Mouse (Mus musculus) bone marrow, adult 2 months (tissue): Measurements from ENCODE around the gene Ppp1r2. TPM values are rescaled to one million over a fixed set of nuclear protein-coding genes. Genes with fewer than 3 reads are reported as not detected.

ENCODE experiments used
- H3K27ac ChIP-seq: fragments of 200-500 bp; 2 replicates; pipeline ENCODE4 v1.5.1; 2012; ENCODE audit warnings: low read depth, mild to moderate bottlenecking, control low read depth, inconsistent platforms, low read length; ENCODE audit not compliant: control insufficient read depth, poor library complexity, insufficient read depth
- H3K4me1 ChIP-seq: fragments of 200-500 bp; 2 replicates; pipeline ENCODE4 v1.6.1; 2011; ENCODE audit warnings: low read length; ENCODE audit not compliant: control insufficient read depth, insufficient read depth
- H3K4me3 ChIP-seq: fragments of 200-500 bp; replicated peaks from 2 replicates; pipeline ENCODE3; 2011; ENCODE audit warnings: mild to moderate bottlenecking, low read depth, low read length, control low read depth; ENCODE audit not compliant: control insufficient read depth
- CTCF ChIP-seq: fragments of 200-500 bp; IDR thresholded peaks from 2 replicates; pipeline ENCODE4 v1.5.1; 2011; ENCODE audit warnings: low read length, control low read depth; ENCODE audit not compliant: control insufficient read depth, insufficient read depth
- POLR2A ChIP-seq: fragments of 200-500 bp; IDR thresholded peaks from 2 replicates; pipeline ENCODE4 v1.6.1; 2011; ENCODE audit warnings: low read depth, mild to moderate bottlenecking, control low read depth, low read length, borderline replicate concordance; ENCODE audit not compliant: control insufficient read depth
- WGBS: fragments of 180-500 bp; shearing (Covaris S2); methylation state at CpG from one replicate; pipeline ENCODE4 v1.1.7; 2018; 5-methylcytosine and 5-hydroxymethylcytosine counted together
- polyA plus RNA-seq: library from polyadenylated mRNA; stranded (reverse); fragments of >200 nt; gene quantifications from 2 replicates; pipeline ENCODE4 v1.2.4, GENCODE M21; 2011; ENCODE audit warnings: low replicate concordance; ENCODE audit not compliant: missing spikeins, insufficient read depth, insufficient read length

Ppp1r2 gene
- polyA plus RNA-seq, 1 experiment: 14.8 TPM

DNA sequence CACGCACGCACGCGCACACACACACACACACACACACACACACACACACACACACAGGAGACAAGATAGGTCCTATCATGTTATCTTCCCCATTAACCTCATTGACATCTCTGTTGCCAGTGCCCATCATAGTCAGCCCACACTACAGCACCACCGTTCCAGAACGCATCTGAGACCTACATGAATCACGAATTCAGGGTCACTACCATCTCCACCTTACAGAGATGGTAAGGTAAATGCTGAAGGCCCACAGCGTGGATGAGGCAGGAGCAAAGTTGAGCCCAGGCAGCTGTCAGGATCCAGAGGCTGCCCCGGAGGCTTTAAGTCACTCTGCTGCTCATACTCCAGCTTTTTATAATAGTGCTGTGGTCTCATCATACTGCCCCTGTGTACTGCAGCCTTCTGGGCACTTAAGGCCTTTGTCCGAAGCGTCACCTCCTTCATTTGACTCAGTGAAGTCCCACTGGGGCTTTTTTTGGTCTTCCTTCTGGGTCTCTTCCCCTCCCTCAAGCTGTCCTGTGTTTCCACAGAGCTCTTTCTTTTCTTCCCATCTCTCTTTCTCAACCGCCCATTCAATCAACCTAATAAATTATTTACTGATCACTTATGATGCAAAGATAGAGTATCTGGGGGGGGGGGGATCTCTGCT lies 40.1 kb downstream of the Ppp1r2 start:
- WGBS: 74% methylated on average over 12 of the region's 12 CpGs
- no peak overlapping the region for H3K4me3 ChIP-seq
- TF ChIP-seq CTCF (no peak), POLR2A (no peak)
- H3K4me1 ChIP-seq: peaks cover 7% of the 10 kb centered on the region; the same call in 1 of the 2 replicates
- H3K27ac ChIP-seq: no peak overlapping the region

DNA sequence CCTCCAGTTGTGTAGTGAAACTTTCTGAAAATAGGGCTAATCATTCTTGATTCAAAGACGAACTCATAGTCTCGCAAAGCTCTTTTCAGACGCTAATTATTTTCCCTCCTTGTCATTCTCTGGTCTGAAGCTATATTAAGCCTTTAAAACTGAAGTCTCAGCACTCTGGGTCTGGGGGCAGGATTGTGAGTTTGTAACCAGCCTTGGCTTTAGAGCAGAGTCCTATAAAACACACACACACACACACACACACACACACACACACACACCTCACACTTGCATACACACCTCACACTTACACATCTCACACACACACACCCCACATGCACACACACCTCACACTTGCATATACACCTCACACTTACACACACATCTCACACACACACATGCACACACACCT lies 40.7 kb downstream of the Ppp1r2 start:
- Histone ChIP-seq H3K27ac (no peak overlapping the region), H3K4me1 (peaks cover 7% of the 10 kb centered on the region; the same call in 1 of the 2 replicates), H3K4me3 (no peak overlapping the region)
- no peak for TF ChIP-seq CTCF
- 2% methylated on average over 3 of the region's 3 CpGs for WGBS

DNA sequence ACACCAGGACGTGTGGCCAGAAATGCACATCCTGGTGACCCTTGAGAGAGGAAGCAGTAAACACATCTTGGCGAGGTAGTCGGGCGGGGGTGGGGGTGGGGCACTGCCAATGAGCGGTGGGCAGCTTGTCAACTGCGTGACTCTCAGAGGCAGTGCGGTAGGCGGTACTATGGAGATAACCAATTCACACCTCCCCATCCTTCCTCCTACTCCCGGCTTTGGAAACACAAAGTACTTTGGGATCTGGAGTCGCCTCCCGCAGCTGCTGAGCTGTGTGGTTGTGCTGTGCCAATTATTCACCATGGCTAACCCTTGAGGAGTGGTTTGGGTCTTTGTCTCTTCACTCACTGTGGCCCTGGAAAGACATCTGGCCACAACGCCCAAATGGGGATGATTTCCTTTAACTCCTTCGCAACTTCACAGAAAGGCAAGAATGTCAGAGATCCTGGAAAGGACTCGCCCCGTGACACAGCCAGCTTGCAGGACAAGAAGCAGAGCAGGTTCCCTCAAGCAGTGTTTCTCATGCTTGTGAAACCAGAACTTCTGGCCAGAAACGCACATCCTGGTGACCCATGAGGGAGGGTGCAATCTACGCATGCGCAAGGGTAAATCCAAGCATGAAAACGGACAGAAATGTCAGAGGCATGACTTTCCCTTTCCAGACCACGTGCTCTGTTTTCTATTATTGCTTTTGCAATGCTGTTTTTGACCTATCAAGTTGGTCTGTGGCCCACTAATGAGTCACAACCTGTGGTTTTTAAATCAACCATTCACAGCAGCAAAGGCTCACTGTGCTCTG lies 41.3 kb downstream of the Ppp1r2 start:
- Histone ChIP-seq H3K27ac (peak overlapping the region; percentile 37; the same call in 1 of the 2 replicates), H3K4me1 (peaks cover 7% of the 10 kb centered on the region; the same call in 1 of the 2 replicates), H3K4me3 (peak overlapping the region; percentile 28)
- no peak for TF ChIP-seq POLR2A
- TF ChIP-seq CTCF: no peak
- WGBS: 2% methylated on average over 20 of the region's 20 CpGs

GRCm38 (mm10) chr16:31233167-31233498 lies 41.9 kb downstream of the Ppp1r2 start:
- Histone ChIP-seq H3K4me1 (peaks cover 7% of the 10 kb centered on the region; the same call in 1 of the 2 replicates), H3K4me3 (no peak overlapping the region), H3K27ac (no peak overlapping the region)
- WGBS: 6% methylated on average over 4 of the region's 4 CpGs
- TF ChIP-seq POLR2A: no peak

- TF ChIP-seq CTCF: no peak
- no peak for TF ChIP-seq POLR2A
- 72% methylated on average over 5 of the region's 5 CpGs for WGBS
- Histone ChIP-seq H3K27ac (no peak overlapping the region), H3K4me1 (peaks cover 7% of the 10 kb centered on the region; the same call in 1 of the 2 replicates), H3K4me3 (no peak overlapping the region)
Observed at GRCm38 (mm10) chr16:31232491-31233166, 42.4 kb downstream of the Ppp1r2 start.

- TF ChIP-seq POLR2A (no peak), CTCF (no peak)
- Histone ChIP-seq H3K4me3 (no peak overlapping the region), H3K27ac (no peak overlapping the region), H3K4me1 (peaks cover 7% of the 10 kb centered on the region; the same call in 1 of the 2 replicates)
- 87% methylated on average over 5 of the region's 5 CpGs for WGBS
Observed at GRCm38 (mm10) chr16:31231591-31231990, 43.5 kb downstream of the Ppp1r2 start.

GRCm38 (mm10) chr16:31227746-31228145 lies 47.3 kb downstream of the Ppp1r2 start:
- no peak overlapping the region for H3K27ac ChIP-seq
- TF ChIP-seq CTCF (no peak), POLR2A (no peak)
- WGBS: 85% methylated on average over 1 of the region's 1 CpGs

GRCm38 (mm10) chr16:31215271-31215670 lies 59.8 kb downstream of the Ppp1r2 start:
- Histone ChIP-seq H3K4me3 (no peak overlapping the region), H3K4me1 (no peaks in the 10 kb centered on the region), H3K27ac (no peak overlapping the region)
- TF ChIP-seq CTCF (no peak), POLR2A (no peak)
- WGBS: 84% methylated on average over 4 of the region's 4 CpGs

More at GRCm38 (mm10) chr16:31227746-31228145, 47.3 kb downstream of the Ppp1r2 start:
- H3K4me1 ChIP-seq: no peaks in the 10 kb centered on the region
- no peak overlapping the region for H3K4me3 ChIP-seq
